Mouse (Mus musculus) retina, adult 2 months (tissue): ENCODE results near the gene Grm7.

Source experiments
- DNase-seq: peaks from one replicate; pipeline ENCODE4 v3.0.0-alpha.2; 2012; ENCODE audit warnings: low read depth, low spot score

Grm7 gene

GRCm38 (mm10) chr6:110645411-110646361 is at the start of gene Grm7:
Gene Grm7, plus strand, starts transcription at chr6:110645581.
- no peak for DNase-seq

- DNase-seq, result no peak
Measured at GRCm38 (mm10) chr6:110645041-110645410, 355 bp upstream of the Grm7 start.

DNA sequence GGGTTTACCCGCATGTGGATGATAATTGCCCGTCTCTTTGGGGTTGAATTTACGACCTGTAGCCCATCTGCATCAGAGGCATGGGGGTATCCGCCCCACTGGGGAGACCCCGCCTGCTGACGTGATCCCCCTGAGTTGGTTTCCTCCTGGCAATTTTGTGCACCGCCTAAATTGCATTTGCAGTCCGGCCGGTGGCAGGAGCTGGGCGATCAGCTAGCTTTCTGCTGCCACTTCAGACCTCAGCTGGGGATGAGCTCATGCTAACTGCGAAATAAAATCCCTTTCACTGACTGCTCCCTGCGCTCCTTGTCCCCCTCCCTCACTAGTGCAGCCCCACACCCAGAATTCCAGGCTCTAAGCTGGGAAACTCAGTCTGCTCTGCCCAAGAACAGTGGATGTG is 1.5 kb downstream of the Grm7 start:
- DNase-seq, result no peak

DNA sequence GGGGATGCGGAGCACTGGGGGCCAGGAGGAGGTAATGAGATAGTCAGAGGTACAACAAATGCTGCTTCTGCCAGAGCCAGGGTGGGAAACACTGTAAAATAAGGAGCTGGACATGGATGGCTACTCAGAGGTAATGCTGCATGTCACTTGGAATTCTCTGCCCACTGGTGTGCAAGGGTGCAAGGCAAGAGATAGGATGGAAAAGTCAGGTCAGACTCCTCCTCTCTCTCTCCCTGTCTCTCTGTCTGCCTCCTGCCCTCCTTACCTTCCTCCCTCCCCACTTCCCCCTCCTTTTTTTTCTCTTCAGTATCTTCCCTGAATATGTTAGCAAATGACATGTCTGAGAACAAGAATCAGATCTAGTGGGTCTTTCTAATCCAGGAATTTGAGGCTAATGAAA is 3.8 kb downstream of the Grm7 start:
- DNase-seq, result no peak

GRCm38 (mm10) chr6:110653361-110654001 is 8.1 kb downstream of the Grm7 start:
- DNase-seq, result no peak

DNA sequence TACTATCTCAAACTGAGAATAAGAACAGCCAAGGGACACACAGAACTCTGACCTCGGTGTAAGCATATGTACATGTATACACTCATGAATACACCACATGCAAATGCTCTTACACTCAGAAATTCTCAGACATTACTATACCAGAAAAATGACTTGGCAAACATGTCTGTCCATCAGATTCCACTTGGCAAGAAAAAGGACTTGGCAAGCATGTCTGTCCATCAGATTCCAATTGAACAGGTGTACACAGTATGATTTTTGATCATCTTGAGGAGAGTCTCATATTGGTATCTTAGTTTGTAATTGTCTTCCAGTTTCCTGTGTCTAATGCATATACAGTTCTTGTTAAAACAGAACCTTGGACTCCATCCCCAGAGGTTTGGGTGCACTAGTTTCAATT is 19.1 kb downstream of the Grm7 start:
- DNase-seq, result no peak

DNA sequence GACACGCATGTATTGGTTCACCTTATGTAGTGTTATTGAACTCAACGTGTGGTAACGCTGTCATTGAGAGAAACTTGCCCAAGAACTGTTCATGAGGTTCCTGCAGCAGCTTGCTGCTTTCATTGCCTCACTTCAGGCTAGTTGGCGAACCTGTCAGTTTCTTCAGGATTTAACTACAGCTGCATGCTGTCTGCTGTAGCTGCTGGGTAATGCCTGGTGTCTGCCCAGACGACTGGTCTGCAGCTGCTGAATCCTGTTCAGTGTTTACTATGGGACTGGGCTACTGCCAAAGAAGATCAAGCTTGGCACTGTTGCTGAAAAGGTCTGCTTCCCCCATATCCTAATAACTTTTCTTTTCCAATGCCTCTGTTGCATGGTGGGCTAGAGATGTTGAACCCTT is 23.1 kb downstream of the Grm7 start:
- DNase-seq, result no peak

- DNase-seq, result no peak
Measured at GRCm38 (mm10) chr6:110690954-110691353, 45.6 kb downstream of the Grm7 start.

DNA sequence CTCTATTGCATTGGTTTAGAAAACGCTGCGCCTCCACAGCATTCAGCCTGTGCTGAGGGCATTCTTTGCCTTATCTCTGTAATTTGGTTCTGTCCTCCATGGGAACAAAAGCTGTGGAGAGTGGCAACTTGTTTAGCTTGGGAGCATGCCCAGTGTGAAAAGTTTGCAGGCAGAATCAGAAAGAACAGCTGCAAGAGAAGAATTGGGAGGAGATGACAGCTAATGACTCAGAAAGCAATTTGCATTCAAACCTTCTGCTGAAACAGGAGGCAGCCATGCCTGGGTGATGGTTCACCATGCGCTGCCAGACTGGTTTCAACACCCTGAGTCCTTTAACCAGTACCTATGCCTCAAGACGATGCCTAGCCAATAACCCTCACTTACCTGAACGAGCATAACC is 64.4 kb downstream of the Grm7 start:
- no peak for DNase-seq

- no peak for DNase-seq
Measured at GRCm38 (mm10) chr6:110714943-110715342, 69.6 kb downstream of the Grm7 start.

GRCm38 (mm10) chr6:110723371-110723770 is 78.0 kb downstream of the Grm7 start:
- DNase-seq, result no peak

DNA sequence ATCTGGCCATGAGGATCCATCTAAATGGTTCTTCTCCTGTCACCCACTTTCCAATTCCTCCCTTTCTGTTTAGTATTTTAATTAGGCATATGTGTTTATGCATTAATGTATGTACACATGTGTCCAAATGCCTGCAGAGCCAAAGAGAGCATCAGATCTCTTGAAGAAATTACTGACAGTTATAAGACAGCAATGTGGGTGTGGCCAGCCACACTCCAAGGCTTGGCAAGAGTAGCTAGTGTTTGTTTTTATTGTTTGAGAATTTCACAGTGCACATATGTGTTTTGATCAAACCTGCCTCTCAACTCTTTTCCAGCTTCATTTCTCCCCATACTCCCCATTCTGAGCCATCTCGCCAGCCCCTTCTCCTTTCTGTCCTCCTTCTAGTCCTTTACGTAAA is 88.5 kb downstream of the Grm7 start:
- DNase-seq, result no peak

GRCm38 (mm10) chr6:110743981-110744670 is 98.7 kb downstream of the Grm7 start:
- DNase-seq, result no peak

GRCm38 (mm10) chr6:110755921-110756320 is 110.5 kb downstream of the Grm7 start:
- DNase-seq, result no peak

- DNase-seq, result no peak
Measured at GRCm38 (mm10) chr6:110769588-110769987, 124.2 kb downstream of the Grm7 start.

GRCm38 (mm10) chr6:110772652-110773051 is 127.3 kb downstream of the Grm7 start:
- DNase-seq, result no peak

GRCm38 (mm10) chr6:110776046-110776445 is 130.7 kb downstream of the Grm7 start:
- DNase-seq, result no peak

- DNase-seq, result no peak
Measured at GRCm38 (mm10) chr6:110785497-110785928, 140.1 kb downstream of the Grm7 start.

GRCm38 (mm10) chr6:110792696-110793095 is 147.3 kb downstream of the Grm7 start:
- DNase-seq, result no peak

DNA sequence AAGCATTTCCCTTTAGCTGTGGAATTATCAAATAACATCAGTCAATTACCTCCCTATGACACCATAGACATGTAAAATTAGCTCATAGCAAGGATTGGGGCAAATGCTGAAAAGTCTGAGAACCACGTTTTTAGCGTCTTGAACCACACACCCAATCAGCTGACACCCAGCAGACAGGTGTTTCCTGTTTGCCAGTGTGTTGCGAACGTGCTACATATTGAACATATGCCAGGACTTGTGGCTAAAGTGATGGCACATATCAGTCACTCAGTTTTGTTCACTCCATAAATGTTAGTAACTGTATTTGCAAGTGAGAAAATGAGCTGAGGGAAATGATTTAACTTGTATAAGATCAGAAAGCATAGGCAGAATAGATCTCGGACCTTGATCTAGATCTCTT is 162.1 kb downstream of the Grm7 start:
- no peak for DNase-seq

GRCm38 (mm10) chr6:110812214-110812613 is 166.8 kb downstream of the Grm7 start:
- DNase-seq, result no peak

DNA sequence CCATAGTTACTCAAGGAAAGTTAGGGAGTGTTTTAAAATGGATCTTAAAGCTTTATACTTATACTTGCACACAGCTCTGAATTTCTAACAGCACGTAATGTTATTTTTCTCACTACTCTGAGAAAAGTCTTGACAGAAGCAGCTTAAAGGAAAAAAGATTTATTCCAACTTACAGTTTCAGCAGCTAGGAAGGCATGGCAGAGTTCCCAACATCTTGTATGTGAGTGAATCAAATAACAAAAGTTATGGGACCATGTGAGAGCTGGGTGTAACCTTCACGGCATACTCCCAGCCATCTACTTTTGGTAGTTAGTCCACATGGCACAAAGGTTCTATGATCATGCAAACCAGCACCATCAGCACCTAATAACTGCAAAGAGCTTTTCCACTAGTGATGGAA is 172.9 kb downstream of the Grm7 start:
- DNase-seq, result no peak
